Mouse (Mus musculus): Measurements from ENCODE around the gene Ppp1r17. TPM values are rescaled to one million over a fixed set of nuclear protein-coding genes. Genes with fewer than 3 reads are reported as not detected.

Ppp1r17 gene
- polyA plus RNA-seq, 1 experiment, result not detected

DNA sequence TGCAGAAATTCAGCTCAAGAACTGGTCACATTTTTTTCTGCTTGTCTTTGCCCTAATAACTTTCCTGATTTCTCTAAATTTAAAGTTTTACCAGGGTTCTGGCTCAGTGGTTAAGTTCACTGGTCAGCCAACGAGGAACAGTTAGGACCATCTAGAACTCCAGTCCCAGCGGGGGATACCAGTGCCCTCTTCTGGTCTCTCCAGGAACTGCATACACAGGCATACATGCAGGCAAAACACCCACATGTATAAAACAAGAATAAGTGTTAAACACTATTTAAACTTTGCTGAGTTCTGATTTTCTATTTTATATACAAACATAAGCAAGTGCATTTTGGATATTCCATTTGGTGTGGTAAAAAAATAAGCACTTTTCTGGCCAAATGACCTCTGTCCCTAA is 8.2 kb downstream of the Ppp1r17 start:
- H3K4me3 ChIP-seq (ENCODE audit: low read depth, low read length), result no peak overlapping the region
- H3K27me3 ChIP-seq (ENCODE audit: control insufficient read depth, insufficient read depth, low read length, poor library complexity, severe bottlenecking), result no peaks in the 10 kb centered on the region
- no peaks in the 10 kb centered on the region for H3K36me3 ChIP-seq (ENCODE audit: control insufficient read depth, insufficient read depth, low read length, poor library complexity, severe bottlenecking)
- no peak for TF ChIP-seq EP300 (IDR thresholded peaks at IDR 0.05; ENCODE audit: insufficient read depth, low read depth, low read length)
- TF ChIP-seq CTCF (IDR thresholded peaks at IDR 0.05; ENCODE audit: low read depth, low read length), result peak; percentile 52
- no peak overlapping the region for H3K27ac ChIP-seq (ENCODE audit: insufficient read depth, low read length)
- no peak overlapping the region for H3K9ac ChIP-seq (ENCODE audit: low read depth, poor library complexity, severe bottlenecking)
- no peaks in the 10 kb centered on the region for H3K9me3 ChIP-seq (replicated peaks; ENCODE audit: control insufficient read depth, insufficient read depth, low read length, poor library complexity, severe bottlenecking)
- no peaks in the 10 kb centered on the region for H3K4me1 ChIP-seq (ENCODE audit: control insufficient read depth, insufficient read depth, low read length)

DNA sequence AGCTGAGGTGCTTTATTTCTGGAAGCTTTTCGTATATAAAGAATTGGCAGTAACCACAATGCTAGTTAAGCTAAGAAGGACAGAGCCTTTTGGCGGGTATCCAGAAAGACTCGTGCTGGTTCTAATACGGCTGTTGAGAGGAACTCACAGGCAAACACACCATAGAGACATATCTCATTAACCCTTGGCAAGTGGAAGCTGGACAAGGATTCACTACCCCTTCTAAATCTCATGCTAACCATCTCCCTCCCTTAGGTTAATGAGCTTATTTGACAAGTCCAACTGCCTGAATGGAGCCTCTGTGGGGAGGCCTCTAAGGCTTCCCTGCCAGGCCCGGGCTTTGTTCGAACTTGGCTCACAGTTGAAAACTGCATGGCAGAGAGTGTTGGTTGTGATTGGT is 10.0 kb downstream of the Ppp1r17 start:
- no peaks in the 10 kb centered on the region for H3K9me3 ChIP-seq (replicated peaks; ENCODE audit: control insufficient read depth, insufficient read depth, low read length, poor library complexity, severe bottlenecking)
- no peaks in the 10 kb centered on the region for H3K27me3 ChIP-seq (ENCODE audit: control insufficient read depth, insufficient read depth, low read length, poor library complexity, severe bottlenecking)
- H3K4me3 ChIP-seq (ENCODE audit: low read depth, low read length), result no peak overlapping the region
- H3K4me1 ChIP-seq (ENCODE audit: control insufficient read depth, insufficient read depth, low read length), result no peaks in the 10 kb centered on the region
- H3K27ac ChIP-seq (ENCODE audit: insufficient read depth, low read length), result no peak overlapping the region
- H3K9ac ChIP-seq (ENCODE audit: low read depth, poor library complexity, severe bottlenecking), result no peak overlapping the region
- H3K36me3 ChIP-seq (ENCODE audit: control insufficient read depth, insufficient read depth, low read length, poor library complexity, severe bottlenecking), result no peaks in the 10 kb centered on the region
- TF ChIP-seq CTCF (IDR thresholded peaks at IDR 0.05; ENCODE audit: low read depth, low read length), result no peak
- no peak for TF ChIP-seq POLR2A (IDR thresholded peaks at IDR 0.05; ENCODE audit: insufficient read depth, low read length)
- TF ChIP-seq EP300 (IDR thresholded peaks at IDR 0.05; ENCODE audit: insufficient read depth, low read depth, low read length), result no peak

DNA sequence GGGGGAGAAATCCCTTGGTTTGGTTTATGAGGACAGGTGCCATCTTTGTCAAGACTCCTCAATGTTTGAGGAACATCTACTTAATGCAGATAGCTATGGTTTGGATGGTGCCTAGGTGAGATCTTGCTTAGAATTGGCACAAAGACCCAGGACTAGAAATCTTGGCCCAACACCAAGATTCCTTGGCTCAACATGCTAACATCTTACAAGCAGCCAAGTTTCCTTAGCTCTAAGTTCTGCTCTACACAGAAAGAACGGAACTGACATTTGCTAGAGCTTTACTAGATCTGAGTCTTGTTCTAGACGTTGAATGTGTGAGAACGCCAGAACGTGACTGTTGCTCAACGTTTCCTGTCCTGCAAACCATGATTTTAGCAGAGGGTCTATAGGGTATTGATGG is 10.7 kb downstream of the Ppp1r17 start:
- no peaks in the 10 kb centered on the region for H3K4me1 ChIP-seq (ENCODE audit: control insufficient read depth, insufficient read depth, low read length)
- no peak overlapping the region for H3K4me3 ChIP-seq (ENCODE audit: low read depth, low read length)
- H3K9me3 ChIP-seq (replicated peaks; ENCODE audit: control insufficient read depth, insufficient read depth, low read length, poor library complexity, severe bottlenecking), result no peaks in the 10 kb centered on the region
- no peaks in the 10 kb centered on the region for H3K36me3 ChIP-seq (ENCODE audit: control insufficient read depth, insufficient read depth, low read length, poor library complexity, severe bottlenecking)
- no peak overlapping the region for H3K9ac ChIP-seq (ENCODE audit: low read depth, poor library complexity, severe bottlenecking)
- H3K27me3 ChIP-seq (ENCODE audit: control insufficient read depth, insufficient read depth, low read length, poor library complexity, severe bottlenecking), result no peaks in the 10 kb centered on the region
- no peak for TF ChIP-seq EP300 (IDR thresholded peaks at IDR 0.05; ENCODE audit: insufficient read depth, low read depth, low read length)
- no peak overlapping the region for H3K27ac ChIP-seq (ENCODE audit: insufficient read depth, low read length)

DNA sequence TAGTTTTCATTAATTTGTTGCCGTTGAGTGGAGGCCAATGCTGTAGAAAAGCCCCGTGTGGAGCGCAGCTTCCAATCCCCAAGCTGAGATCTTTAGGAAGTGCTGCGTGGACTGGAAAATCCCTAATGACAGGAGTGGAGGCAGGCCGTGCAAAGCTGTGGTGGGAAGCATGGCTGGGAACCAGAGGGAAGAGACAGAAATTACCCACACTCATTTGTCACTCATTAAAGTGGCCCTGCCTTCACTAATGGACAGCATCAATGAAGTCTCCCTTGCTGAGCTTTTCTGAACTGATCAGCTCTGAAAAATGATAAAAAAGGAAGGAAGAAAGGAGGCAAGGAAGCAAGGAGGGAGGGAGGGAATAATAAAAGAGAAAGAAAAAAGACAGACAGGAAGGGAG is 12.7 kb downstream of the Ppp1r17 start:
- Histone ChIP-seq H3K9ac (ENCODE audit: low read depth, poor library complexity, severe bottlenecking) (no peak overlapping the region), H3K27me3 (ENCODE audit: control insufficient read depth, insufficient read depth, low read length, poor library complexity, severe bottlenecking) (no peaks in the 10 kb centered on the region), H3K27ac (ENCODE audit: insufficient read depth, low read length) (no peak overlapping the region), H3K4me1 (ENCODE audit: control insufficient read depth, insufficient read depth, low read length) (no peaks in the 10 kb centered on the region), H3K36me3 (ENCODE audit: control insufficient read depth, insufficient read depth, low read length, poor library complexity, severe bottlenecking) (no peaks in the 10 kb centered on the region), H3K4me3 (ENCODE audit: low read depth, low read length) (no peak overlapping the region), H3K9me3 (replicated peaks; ENCODE audit: control insufficient read depth, insufficient read depth, low read length, poor library complexity, severe bottlenecking) (no peaks in the 10 kb centered on the region)
- TF ChIP-seq CTCF (IDR thresholded peaks at IDR 0.05; ENCODE audit: low read depth, low read length), result no peak
- no peak for TF ChIP-seq EP300 (IDR thresholded peaks at IDR 0.05; ENCODE audit: insufficient read depth, low read depth, low read length)
- no peak for TF ChIP-seq POLR2A (IDR thresholded peaks at IDR 0.05; ENCODE audit: insufficient read depth, low read length)

DNA sequence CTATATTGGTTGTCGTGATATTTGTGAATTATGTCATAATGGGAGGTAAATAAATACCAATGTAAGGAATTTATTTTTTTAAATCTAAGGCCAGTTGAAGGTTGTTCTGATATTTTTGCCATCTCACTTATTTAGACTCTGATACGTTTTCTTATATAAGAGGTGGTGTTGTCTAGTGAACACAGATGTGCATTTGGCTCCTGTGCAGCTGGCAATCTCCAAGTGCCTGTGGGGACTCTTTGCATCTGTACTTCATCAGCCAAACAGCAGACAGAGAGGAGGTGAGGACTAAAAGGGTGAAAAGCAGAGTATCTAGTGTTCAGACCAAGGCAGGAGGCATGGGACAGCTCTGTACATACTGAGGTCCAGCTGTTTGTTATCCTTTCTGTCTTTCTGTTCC is 14.9 kb downstream of the Ppp1r17 start:
- Histone ChIP-seq H3K4me1 (ENCODE audit: control insufficient read depth, insufficient read depth, low read length) (no peaks in the 10 kb centered on the region), H3K27me3 (ENCODE audit: control insufficient read depth, insufficient read depth, low read length, poor library complexity, severe bottlenecking) (no peaks in the 10 kb centered on the region), H3K9ac (ENCODE audit: low read depth, poor library complexity, severe bottlenecking) (no peak overlapping the region), H3K9me3 (replicated peaks; ENCODE audit: control insufficient read depth, insufficient read depth, low read length, poor library complexity, severe bottlenecking) (no peaks in the 10 kb centered on the region), H3K4me3 (ENCODE audit: low read depth, low read length) (no peak overlapping the region), H3K36me3 (ENCODE audit: control insufficient read depth, insufficient read depth, low read length, poor library complexity, severe bottlenecking) (no peaks in the 10 kb centered on the region), H3K27ac (ENCODE audit: insufficient read depth, low read length) (no peak overlapping the region)
- no peak for TF ChIP-seq EP300 (IDR thresholded peaks at IDR 0.05; ENCODE audit: insufficient read depth, low read depth, low read length)
- TF ChIP-seq POLR2A (IDR thresholded peaks at IDR 0.05; ENCODE audit: insufficient read depth, low read length), result no peak
- TF ChIP-seq CTCF (IDR thresholded peaks at IDR 0.05; ENCODE audit: low read depth, low read length), result no peak

DNA sequence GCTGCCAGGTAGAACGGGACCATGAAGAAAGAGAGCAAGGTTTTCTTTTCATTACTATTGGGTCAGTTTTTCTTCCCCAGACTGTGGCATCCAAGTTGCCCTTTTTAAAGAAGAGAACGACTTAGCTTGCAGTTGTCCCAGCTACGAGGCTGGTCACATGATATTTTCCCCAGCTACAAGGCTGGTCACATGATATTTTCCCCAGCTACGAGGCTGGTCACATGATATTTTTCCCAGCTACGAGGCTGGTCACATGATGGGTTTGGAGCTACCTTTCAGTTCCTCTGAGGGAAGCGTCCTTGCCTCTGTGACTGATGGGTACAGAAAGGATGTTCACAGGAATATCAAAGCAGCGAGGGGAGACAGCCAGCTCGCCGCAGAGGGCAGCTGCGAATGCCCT is 17.8 kb downstream of the Ppp1r17 start:
- TF ChIP-seq EP300 (IDR thresholded peaks at IDR 0.05; ENCODE audit: insufficient read depth, low read depth, low read length) (no peak), POLR2A (IDR thresholded peaks at IDR 0.05; ENCODE audit: insufficient read depth, low read length) (no peak), CTCF (IDR thresholded peaks at IDR 0.05; ENCODE audit: low read depth, low read length) (no peak)
- H3K36me3 ChIP-seq (ENCODE audit: control insufficient read depth, insufficient read depth, low read length, poor library complexity, severe bottlenecking), result no peaks in the 10 kb centered on the region
- no peaks in the 10 kb centered on the region for H3K9me3 ChIP-seq (replicated peaks; ENCODE audit: control insufficient read depth, insufficient read depth, low read length, poor library complexity, severe bottlenecking)
- no peak overlapping the region for H3K9ac ChIP-seq (ENCODE audit: low read depth, poor library complexity, severe bottlenecking)
- H3K27ac ChIP-seq (ENCODE audit: insufficient read depth, low read length), result no peak overlapping the region
- no peak overlapping the region for H3K4me3 ChIP-seq (ENCODE audit: low read depth, low read length)
- no peaks in the 10 kb centered on the region for H3K27me3 ChIP-seq (ENCODE audit: control insufficient read depth, insufficient read depth, low read length, poor library complexity, severe bottlenecking)
- H3K4me1 ChIP-seq (ENCODE audit: control insufficient read depth, insufficient read depth, low read length), result no peaks in the 10 kb centered on the region
